Mouse (Mus musculus) heart, postnatal 0 days (tissue): ENCODE data around the gene Cebpzos.

Experiments used
- CTCF ChIP-seq: IDR thresholded peaks from 2 replicates; pipeline ENCODE4 v1.5.1; 2016; ENCODE audit warnings: antibody characterized with exemption, control low read depth, low read depth
- EP300 ChIP-seq: IDR thresholded peaks from 2 replicates; pipeline ENCODE4 v1.6.1; 2016; ENCODE audit warnings: antibody characterized with exemption, low read depth

- TF ChIP-seq CTCF, result no peak
- TF ChIP-seq EP300, result no peak
Measured at GRCm38 (mm10) chr17:78881878-78882304, 34.4 kb upstream of the Cebpzos start.
